Mouse (Mus musculus): ENCODE results near the gene Map3k5.

GRCm38 (mm10) chr10:19963206-19963605, 28.9 kb downstream of the Map3k5 start:
- no peak for TF ChIP-seq GATA1 (IDR thresholded peaks at IDR 0.05; ENCODE audit: low read length)
- TF ChIP-seq TAL1 (IDR thresholded peaks at IDR 0.05; ENCODE audit: low read length), result no peak
